Comparison of ENCODE assay signal across 9 mouse cellular contexts in the genomic region with DNA sequence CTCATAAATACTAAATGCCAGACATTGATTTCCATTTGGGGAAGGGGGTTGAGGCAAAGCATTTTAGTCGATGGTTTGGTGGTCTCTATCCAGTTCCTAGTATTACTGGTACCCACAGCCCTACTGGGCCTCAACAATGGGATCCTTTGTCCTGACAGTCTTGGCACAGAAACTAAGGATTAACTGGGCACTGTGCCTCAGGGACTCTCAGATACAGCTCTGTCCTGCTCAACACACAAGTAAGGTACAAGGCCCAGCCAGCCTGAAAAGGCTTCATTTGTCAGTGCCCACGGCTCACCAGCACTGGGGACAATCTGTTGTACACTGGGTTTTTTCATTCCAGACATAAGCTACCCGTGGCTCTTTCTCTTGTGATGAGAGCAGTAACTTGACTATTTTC.
A peak's percentile ranks its signal among the peaks of the same experiment; 100 is the strongest.
DNase-seq lines count a peak whose midpoint lies in the region; ATAC-seq and TF ChIP-seq lines count a peak whose summit lies in the region.
"Had no signal": no experiment of that assay in that cellular context is flagged by ENCODE, and none has a peak within 500 bp of the region (broad histone marks: within the 10 kb centered on the region; RNA-seq: fewer than 3 reads in every experiment).

No protein-coding gene starts in this region.

- no peaks in the 10 kb centered on the region for H3K27me3 ChIP-seq in midbrain, postnatal 0 days (ENCODE audit: insufficient read depth, low read length)

- peak; percentile 6 for DNase-seq in cerebellum, adult 9-10 months
- DNase-seq in cerebellum, adult 11-12 months = no peak
- DNase-seq in fat pad, adult 2 months (ENCODE audit: extremely low read depth, low read depth, low spot score) = peak; percentile 7
- peak; percentile 26 to 28 for DNase-seq in layer of hippocampus, adult 2 months (ENCODE audit: low spot score in 2 of 2)
- DNase-seq in midbrain, postnatal 0 days (ENCODE audit: low spot score) = peak; percentile 89
- no peak for DNase-seq in kidney, postnatal 36 days
- DNase-seq in adrenal gland, adult 2 months = no peak
- DNase-seq in gastrocnemius, adult 2 months = no peak
- DNase-seq: lung, postnatal 4 days had no signal

- no peak overlapping the region for H3K9ac ChIP-seq in midbrain, postnatal 0 days (replicated peaks; ENCODE audit: low read length, poor library complexity, severe bottlenecking)

- 35% methylated on average over 3 of the region's 3 CpGs for WGBS in midbrain, postnatal 0 days

- intact Hi-C loops in gastrocnemius, adult 2 months (cut with DNase I) = no loop called here

- H3K4me2 ChIP-seq in midbrain, postnatal 0 days (ENCODE audit: low read depth, low read length, poor library complexity, severe bottlenecking) = no peak overlapping the region

- no peaks in the 10 kb centered on the region for H3K9me3 ChIP-seq in midbrain, postnatal 0 days (ENCODE audit: low read length)

- H3K4me3 ChIP-seq in layer of hippocampus, adult 2 months = no peak overlapping the region
- H3K4me3 ChIP-seq in midbrain, postnatal 0 days (ENCODE audit: low read depth, low read length) = no peak overlapping the region
- no peak overlapping the region for H3K4me3 ChIP-seq in gastrocnemius, adult 2 months

- peak; percentile 83 for ATAC-seq in midbrain, postnatal 0 days (ENCODE audit: low FRiP score)

- no peaks in the 10 kb centered on the region for H3K36me3 ChIP-seq in midbrain, postnatal 0 days (ENCODE audit: insufficient read depth, low read length)

- TF ChIP-seq CTCF in layer of hippocampus, adult 2 months (conservative IDR thresholded peaks at IDR 0.05) = no peak
- TF ChIP-seq CTCF in midbrain, postnatal 0 days (IDR thresholded peaks at IDR 0.05) = no peak
- TF ChIP-seq CTCF in gastrocnemius, adult 2 months (IDR thresholded peaks at IDR 0.05) = no peak

- H3K4me1 ChIP-seq in midbrain, postnatal 0 days (ENCODE audit: insufficient read depth, low read length) = no peaks in the 10 kb centered on the region

- H3K27ac ChIP-seq in layer of hippocampus, adult 2 months = peak overlapping the region; percentile 12; the same call in 1 of the 2 replicates
- no peak overlapping the region for H3K27ac ChIP-seq in midbrain, postnatal 0 days (ENCODE audit: low read depth, low read length)
- H3K27ac ChIP-seq in gastrocnemius, adult 2 months = no peak overlapping the region

Comparison
In these comparisons a context has a peak if more than half of its experiments do, and no peak if none do; other contexts are left out.
1. DNase-seq: peak in cerebellum, adult 9-10 months (single experiment), fat pad, adult 2 months (single experiment), layer of hippocampus, adult 2 months (2 of 2) and midbrain, postnatal 0 days (single experiment); none in cerebellum, adult 11-12 months (single experiment), kidney, postnatal 36 days (0 of 2), adrenal gland, adult 2 months (single experiment) and gastrocnemius, adult 2 months (single experiment).